Mouse (Mus musculus) thymus, adult 2 months (tissue): Measurements from ENCODE around the gene Gcn1l1. TPM values are rescaled to one million over a fixed set of nuclear protein-coding genes. Genes with fewer than 3 reads are reported as not detected.

Experiments used
- DNase-seq: peaks from one replicate; pipeline ENCODE4 v3.0.0; 2021
- H3K27ac ChIP-seq: fragments of 200-500 bp; 2 replicates; pipeline ENCODE4 v1.5.1; 2012; ENCODE audit warnings: low read length, control low read depth; ENCODE audit not compliant: control insufficient read depth, insufficient read depth
- H3K27me3 ChIP-seq: fragments of 200-500 bp; 2 replicates; pipeline ENCODE4 v1.6.1; 2012; ENCODE audit warnings: mild to moderate bottlenecking, low read length, moderate library complexity, mixed read lengths; ENCODE audit not compliant: control insufficient read depth, insufficient read depth
- H3K36me3 ChIP-seq: fragments of 200-500 bp; 2 replicates; pipeline ENCODE4 v1.6.1; 2012; ENCODE audit warnings: mild to moderate bottlenecking, low read length, moderate library complexity; ENCODE audit not compliant: control insufficient read depth, insufficient read depth
- H3K4me1 ChIP-seq: fragments of 200-500 bp; replicated peaks from 2 replicates; pipeline ENCODE4 v1.6.1; 2012; ENCODE audit warnings: low read length; ENCODE audit not compliant: control insufficient read depth, insufficient read depth
- H3K4me3 ChIP-seq: fragments of 200-500 bp; 2 replicates; pipeline ENCODE4 v1.5.1; 2012; ENCODE audit warnings: mild to moderate bottlenecking, low read length, control low read depth, moderate library complexity; ENCODE audit not compliant: control insufficient read depth, insufficient read depth
- CTCF ChIP-seq: fragments of 200-500 bp; IDR thresholded peaks from 2 replicates; pipeline ENCODE4 v1.5.1; 2012; ENCODE audit warnings: mild to moderate bottlenecking, control low read depth, low read length, moderate library complexity, borderline replicate concordance; ENCODE audit not compliant: control insufficient read depth, poor library complexity, insufficient read depth; ENCODE audit errors: extremely low read depth
- POLR2A ChIP-seq: fragments of 200-500 bp; IDR thresholded peaks from 2 replicates; pipeline ENCODE4 v1.6.1; 2012; ENCODE audit warnings: mild to moderate bottlenecking, low read length, control low read depth, moderate library complexity; ENCODE audit not compliant: control insufficient read depth, poor library complexity, insufficient read depth; ENCODE audit errors: extremely low read depth
- WGBS: fragments of 180-500 bp; shearing (Covaris S2); methylation state at CpG from one replicate; pipeline ENCODE4 v1.1.7; 2018; 5-methylcytosine and 5-hydroxymethylcytosine counted together
- polyA plus RNA-seq: library from polyadenylated mRNA; depleted of rRNA; stranded (reverse); fragments of >200 nt; gene quantifications from 2 replicates; pipeline ENCODE4 v1.2.3, GENCODE M21; 2012

Gcn1l1 gene
- polyA plus RNA-seq, 1 experiment = 87.8 TPM

GRCm38 (mm10) chr5:115525943-115526342 is 39.1 kb upstream of the Gcn1l1 start:
- WGBS = 87% methylated on average over 9 of the region's 9 CpGs
- Histone ChIP-seq H3K27ac (no peak overlapping the region), H3K4me3 (no peak overlapping the region), H3K36me3 (no peaks in the 10 kb centered on the region), H3K4me1 (peaks cover 70% of the 10 kb centered on the region), H3K27me3 (no peaks in the 10 kb centered on the region)
- TF ChIP-seq CTCF (no peak), POLR2A (no peak)
- no peak for DNase-seq

- Histone ChIP-seq H3K27me3 (no peaks in the 10 kb centered on the region), H3K27ac (no peak overlapping the region), H3K4me1 (peaks cover 70% of the 10 kb centered on the region), H3K36me3 (no peaks in the 10 kb centered on the region), H3K4me3 (no peak overlapping the region)
- DNase-seq = no peak
- TF ChIP-seq POLR2A (no peak), CTCF (no peak)
- WGBS = 91% methylated on average over 17 of the region's 17 CpGs
Observed at GRCm38 (mm10) chr5:115526456-115527202, 38.4 kb upstream of the Gcn1l1 start.

GRCm38 (mm10) chr5:115528128-115528527 is 36.9 kb upstream of the Gcn1l1 start:
- WGBS = 89% methylated on average over 5 of the region's 5 CpGs
- H3K4me1 ChIP-seq = peaks cover 68% of the 10 kb centered on the region
- no peak overlapping the region for H3K4me3 ChIP-seq
- no peaks in the 10 kb centered on the region for H3K27me3 ChIP-seq
- no peaks in the 10 kb centered on the region for H3K36me3 ChIP-seq
- no peak for DNase-seq
- TF ChIP-seq CTCF = no peak
- no peak for TF ChIP-seq POLR2A
- no peak overlapping the region for H3K27ac ChIP-seq

GRCm38 (mm10) chr5:115529364-115529741 is 35.7 kb upstream of the Gcn1l1 start:
- no peaks in the 10 kb centered on the region for H3K27me3 ChIP-seq
- no peaks in the 10 kb centered on the region for H3K36me3 ChIP-seq
- no peak overlapping the region; the same call in 1 of the 2 replicates for H3K27ac ChIP-seq
- H3K4me3 ChIP-seq = no peak overlapping the region
- H3K4me1 ChIP-seq = peaks cover 68% of the 10 kb centered on the region
- TF ChIP-seq POLR2A = no peak
- no peak for TF ChIP-seq CTCF
- no peak for DNase-seq
- WGBS = 63% methylated on average over 8 of the region's 8 CpGs

- 24% methylated on average over 7 of the region's 7 CpGs for WGBS
- Histone ChIP-seq H3K27me3 (no peaks in the 10 kb centered on the region), H3K27ac (peak overlapping the region; percentile 63), H3K36me3 (no peaks in the 10 kb centered on the region), H3K4me1 (peaks cover 69% of the 10 kb centered on the region), H3K4me3 (no peak overlapping the region)
- TF ChIP-seq POLR2A (no peak), CTCF (no peak)
- no peak for DNase-seq
Observed at GRCm38 (mm10) chr5:115529742-115530446, 35.2 kb upstream of the Gcn1l1 start.

- peaks cover 71% of the 10 kb centered on the region for H3K4me1 ChIP-seq
- no peak; the same call in 1 of the 2 replicates for TF ChIP-seq POLR2A
- H3K4me3 ChIP-seq = no peak overlapping the region
- H3K36me3 ChIP-seq = no peaks in the 10 kb centered on the region
- H3K27ac ChIP-seq = peak overlapping the region; percentile 63
- DNase-seq = peak; percentile 53
- no peaks in the 10 kb centered on the region for H3K27me3 ChIP-seq
- 7% methylated on average over 8 of the region's 8 CpGs for WGBS
Observed at GRCm38 (mm10) chr5:115530447-115530809, 34.6 kb upstream of the Gcn1l1 start.
